Comparison of ENCODE assay signal across 8 mouse cellular contexts in genomic region chr19:21943407-21943806, GRCm38 (mm10).
DNase-seq lines count a peak whose midpoint lies in the region; ATAC-seq and TF ChIP-seq lines count a peak whose summit lies in the region.
"Had no signal": no experiment of that assay in that cellular context is flagged by ENCODE, and none has a peak within 500 bp of the region (broad histone marks: within the 10 kb centered on the region; RNA-seq: fewer than 3 reads in every experiment).

No protein-coding gene starts in this region.

- TF ChIP-seq CTCF in bone marrow macrophage, adult 2 months (IDR thresholded peaks at IDR 0.05; ENCODE audit: low read depth, low read length), result peak; percentile 43; the same call in 1 of the 2 replicates
- TF ChIP-seq CTCF in spleen, adult 2 months (IDR thresholded peaks at IDR 0.05; ENCODE audit: extremely low read depth, insufficient read depth, insufficient read length, insufficient replicate concordance), result peak; percentile 38; the same call in 1 of the 2 replicates

- WGBS in spleen, adult 2 months, result 41% methylated on average over 4 of the region's 4 CpGs
- 58% methylated on average over 4 of the region's 4 CpGs for WGBS in forebrain, embryonic 12.5 days

- peak; percentile 23 for DNase-seq in right cerebral cortex, postnatal 10 days (ENCODE audit: low spot score in 2 of 2)
- DNase-seq in right cerebral cortex, postnatal 4 days, result no peak
- peak; percentile 48 to 56 for DNase-seq in heart, postnatal 36 days
- peak in 1 of 2 experiments; percentile 46 for DNase-seq in spleen, adult 2 months (ENCODE audit: low read depth in 1 of 2, low spot score in 2 of 2)
- DNase-seq in c-Kit-positive CD71-positive TER-119-positive erythroid progenitor cells, embryonic 14.5 days (ENCODE audit: low spot score), result no peak

- H3K4me2 ChIP-seq in forebrain, embryonic 12.5 days, result no peak overlapping the region
- H3K4me2 ChIP-seq: limb, embryonic 13.5 days had no signal

- TF ChIP-seq POLR2A in bone marrow macrophage, adult 2 months (IDR thresholded peaks at IDR 0.05; ENCODE audit: borderline replicate concordance, low read depth, low read length), result no peak
- no peak for TF ChIP-seq POLR2A in spleen, adult 2 months (IDR thresholded peaks at IDR 0.05; ENCODE audit: low read depth, low read length)

- H3K27ac ChIP-seq in bone marrow macrophage, adult 2 months (ENCODE audit: insufficient read depth, low read depth, low read length), result no peak overlapping the region
- no peak overlapping the region for H3K27ac ChIP-seq in spleen, adult 2 months (ENCODE audit: insufficient read depth, low read length)
- H3K27ac ChIP-seq in forebrain, embryonic 12.5 days, result no peak overlapping the region
- H3K27ac ChIP-seq: limb, embryonic 13.5 days had no signal

- H3K4me1 ChIP-seq in bone marrow macrophage, adult 2 months (ENCODE audit: control insufficient read depth, insufficient read depth, low read length), result peaks cover 35% of the 10 kb centered on the region
- H3K4me1 ChIP-seq in spleen, adult 2 months (ENCODE audit: control insufficient read depth, insufficient read depth, insufficient read length), result no peaks in the 10 kb centered on the region; the same call in 1 of the 2 replicates
- no peaks in the 10 kb centered on the region for H3K4me1 ChIP-seq in forebrain, embryonic 12.5 days

- H3K27me3 ChIP-seq in spleen, adult 2 months (ENCODE audit: control insufficient read depth, insufficient read depth, low read length), result no peaks in the 10 kb centered on the region
- H3K27me3 ChIP-seq in forebrain, embryonic 12.5 days, result no peaks in the 10 kb centered on the region
- H3K27me3 ChIP-seq: limb, embryonic 13.5 days had no signal

- no peak for ATAC-seq in forebrain, embryonic 12.5 days (ENCODE audit: low FRiP score)

- intact Hi-C loops in heart, postnatal 36 days (cut with DNase I), result loop anchor here (1.0 to 5.0 kb wide), 8 partner anchors 46 to 371 kb away; partner anchors contain the start of gene Cemip2

- H3K9ac ChIP-seq in forebrain, embryonic 12.5 days, result no peak overlapping the region
- H3K9ac ChIP-seq: limb, embryonic 13.5 days had no signal

- H3K36me3 ChIP-seq in spleen, adult 2 months (ENCODE audit: control insufficient read depth, insufficient read depth, low read length), result no peaks in the 10 kb centered on the region
- no peaks in the 10 kb centered on the region for H3K36me3 ChIP-seq in forebrain, embryonic 12.5 days (replicated peaks)
- H3K36me3 ChIP-seq: limb, embryonic 13.5 days had no signal

- H3K9me3 ChIP-seq in forebrain, embryonic 12.5 days, result no peaks in the 10 kb centered on the region
- H3K9me3 ChIP-seq: limb, embryonic 13.5 days had no signal

- H3K4me3 ChIP-seq in bone marrow macrophage, adult 2 months (ENCODE audit: insufficient read depth, low read length), result no peak overlapping the region
- H3K4me3 ChIP-seq in spleen, adult 2 months (ENCODE audit: extremely low read depth, insufficient read depth, insufficient read length), result no peak overlapping the region
- H3K4me3 ChIP-seq in forebrain, embryonic 12.5 days (replicated peaks), result no peak overlapping the region
- H3K4me3 ChIP-seq: limb, embryonic 13.5 days had no signal

Comparison
In these comparisons a context has a peak if more than half of its experiments do, and no peak if none do; other contexts are left out.
1. DNase-seq: peak in right cerebral cortex, postnatal 10 days (2 of 2) and heart, postnatal 36 days (2 of 2); none in right cerebral cortex, postnatal 4 days (single experiment) and c-Kit-positive CD71-positive TER-119-positive erythroid progenitor cells, embryonic 14.5 days (single experiment).